Mouse (Mus musculus): Measurements from ENCODE around the gene Ppp1r27. TPM values are rescaled to one million over a fixed set of nuclear protein-coding genes. Genes with fewer than 3 reads are reported as not detected.
A peak's percentile ranks its signal among the peaks of the same experiment; 100 is the strongest.

Gene Ppp1r27
- polyA plus RNA-seq, 1 experiment = 3.3 TPM

DNA sequence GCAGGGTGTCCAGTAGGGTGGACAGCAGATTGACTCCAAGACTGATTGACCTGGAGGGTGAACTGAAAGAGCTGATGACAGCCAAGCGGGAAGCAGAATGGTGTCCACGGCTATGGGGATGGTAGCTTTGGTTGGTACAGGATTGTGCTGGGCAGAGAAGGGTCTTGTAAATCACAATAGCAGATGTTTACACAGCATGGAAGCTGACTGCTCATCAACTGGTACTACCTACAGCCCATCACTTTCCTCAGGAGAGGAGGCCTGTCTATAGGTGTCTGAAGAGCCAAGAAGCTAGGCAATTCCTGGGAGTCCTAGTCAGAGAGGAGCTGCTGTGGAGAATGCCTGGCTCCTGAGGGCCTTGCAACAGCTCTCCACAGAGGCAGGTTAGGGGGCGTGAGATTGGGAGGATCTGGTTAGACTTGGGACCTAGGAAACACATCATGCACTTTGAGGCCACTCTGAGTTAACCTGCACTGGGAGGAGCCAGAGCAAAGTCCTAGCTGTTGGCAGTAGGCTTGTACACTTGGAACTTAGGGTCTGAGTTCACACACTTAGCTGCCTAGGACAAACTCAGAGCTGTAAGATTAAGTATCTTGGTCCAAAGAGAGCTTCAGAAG, 25.5 kb upstream of the Ppp1r27 start:
- peaks cover 23% of the 10 kb centered on the region for H3K4me1 ChIP-seq (ENCODE audit: control insufficient read depth, insufficient read depth, low read length)
- no peak for DNase-seq
- TF ChIP-seq POLR2A (IDR thresholded peaks at IDR 0.05; ENCODE audit: borderline replicate concordance, extremely low read depth, low read depth, low read length) = 0 out of 2 replicates have a peak, but pooled peaks have one; percentile 5
- no peak for TF ChIP-seq CTCF (IDR thresholded peaks at IDR 0.05; ENCODE audit: insufficient read depth, low read length)

GRCm38 (mm10) chr11:120575940-120576339, 25.0 kb upstream of the Ppp1r27 start:
- Histone ChIP-seq H3K4me3 (replicated peaks; ENCODE audit: extremely low read depth, low read depth, low read length) (no peak overlapping the region), H3K4me1 (ENCODE audit: control insufficient read depth, insufficient read depth, low read length) (peaks cover 26% of the 10 kb centered on the region)
- DNase-seq = no peak
- TF ChIP-seq POLR2A (IDR thresholded peaks at IDR 0.05; ENCODE audit: borderline replicate concordance, extremely low read depth, low read depth, low read length) = no peak
- no peak for TF ChIP-seq CTCF (IDR thresholded peaks at IDR 0.05; ENCODE audit: insufficient read depth, low read length)

More for the DNA sequence above, 25.5 kb upstream of the Ppp1r27 start:
- H3K4me3 ChIP-seq (replicated peaks; ENCODE audit: extremely low read depth, low read depth, low read length) = no peak overlapping the region
- WGBS = 81% methylated on average over 3 of the region's 3 CpGs

DNA sequence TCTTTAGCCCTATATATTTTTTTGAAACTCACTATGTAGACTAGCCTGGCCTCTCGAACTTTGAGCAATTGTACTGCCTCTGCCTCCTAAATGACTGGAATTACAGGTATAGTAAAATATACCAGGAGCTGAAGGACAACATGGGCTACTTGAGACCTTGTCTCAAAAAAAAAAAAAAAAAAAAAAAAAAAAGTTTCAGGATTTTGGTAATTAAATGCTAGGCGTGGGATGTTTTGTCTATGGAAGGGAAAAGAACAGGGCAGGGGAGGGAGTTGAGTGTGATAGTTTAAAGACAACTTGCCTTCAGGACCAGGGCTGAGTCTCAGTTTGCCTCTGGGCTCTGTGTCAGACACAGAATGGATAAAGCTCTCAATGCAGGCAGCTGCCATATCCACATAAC, 24.1 kb upstream of the Ppp1r27 start:
- DNase-seq = no peak

DNA sequence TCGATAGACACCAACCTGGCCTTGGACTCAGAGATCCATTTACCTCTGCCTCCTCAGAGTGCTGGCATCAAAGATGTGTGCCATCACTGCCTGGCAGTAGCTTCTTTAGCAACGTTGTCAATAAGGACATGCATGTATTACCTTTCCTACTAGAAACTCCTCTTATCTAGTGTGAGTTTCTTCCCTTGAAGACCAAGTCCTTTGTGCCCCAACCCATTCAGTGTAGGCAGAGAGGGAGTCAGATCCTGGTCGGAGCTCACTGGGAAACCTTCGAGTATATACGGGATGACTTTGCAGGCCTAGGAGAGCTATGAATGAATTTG, 23.3 kb upstream of the Ppp1r27 start:
- WGBS = 33% methylated on average over 5 of the region's 5 CpGs
- no peak for DNase-seq
- Histone ChIP-seq H3K4me3 (replicated peaks; ENCODE audit: extremely low read depth, low read depth, low read length) (no peak overlapping the region), H3K4me1 (ENCODE audit: control insufficient read depth, insufficient read depth, low read length) (peaks cover 15% of the 10 kb centered on the region)
- no peak for TF ChIP-seq POLR2A (IDR thresholded peaks at IDR 0.05; ENCODE audit: borderline replicate concordance, extremely low read depth, low read depth, low read length)
- no peak for TF ChIP-seq CTCF (IDR thresholded peaks at IDR 0.05; ENCODE audit: insufficient read depth, low read length)

More for the DNA sequence above, 24.1 kb upstream of the Ppp1r27 start:
- H3K4me1 ChIP-seq (ENCODE audit: control insufficient read depth, insufficient read depth, low read length) = peaks cover 23% of the 10 kb centered on the region
- 69% methylated on average over 2 of the region's 2 CpGs for WGBS
- H3K4me3 ChIP-seq (replicated peaks; ENCODE audit: extremely low read depth, low read depth, low read length) = no peak overlapping the region
- TF ChIP-seq CTCF (IDR thresholded peaks at IDR 0.05; ENCODE audit: insufficient read depth, low read length) (no peak), POLR2A (IDR thresholded peaks at IDR 0.05; ENCODE audit: borderline replicate concordance, extremely low read depth, low read depth, low read length) (no peak)

DNA sequence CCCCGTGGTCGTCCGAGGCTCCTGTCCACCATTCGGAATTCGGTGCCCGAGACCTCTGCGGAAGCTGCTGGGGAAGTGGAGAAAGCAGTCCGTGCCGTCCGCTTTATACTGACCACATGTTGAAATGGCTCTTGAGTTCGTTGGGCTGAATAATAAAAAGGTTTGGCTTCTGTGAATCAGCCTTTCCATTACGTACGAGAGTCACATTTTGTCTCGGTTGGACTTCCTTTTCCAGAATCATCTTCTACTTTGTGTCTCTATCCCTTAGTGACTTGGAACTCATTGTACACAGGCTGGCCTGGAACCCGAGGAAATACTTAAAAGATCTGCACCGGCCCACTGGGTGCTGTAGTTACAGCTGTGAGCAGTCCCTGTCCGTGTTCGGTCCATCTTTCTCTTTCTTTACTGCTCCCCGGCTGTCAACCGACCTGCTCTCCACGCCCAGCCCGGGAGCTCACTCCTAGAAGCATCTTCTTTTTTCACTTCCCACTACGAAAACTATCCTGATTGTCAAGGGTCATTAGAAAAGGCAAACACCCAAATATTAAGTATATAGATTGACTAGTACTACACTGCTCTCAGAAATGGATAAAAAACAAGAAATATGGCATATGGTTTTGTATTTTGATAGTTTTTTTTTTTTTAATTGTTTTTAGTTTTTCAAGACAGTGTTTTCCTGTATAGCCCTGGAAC, 22.8 kb upstream of the Ppp1r27 start:
- TF ChIP-seq CTCF (IDR thresholded peaks at IDR 0.05; ENCODE audit: insufficient read depth, low read length) (no peak), POLR2A (IDR thresholded peaks at IDR 0.05; ENCODE audit: borderline replicate concordance, extremely low read depth, low read depth, low read length) (no peak)
- under 1% methylated on average over 23 of the region's 23 CpGs for WGBS

DNA sequence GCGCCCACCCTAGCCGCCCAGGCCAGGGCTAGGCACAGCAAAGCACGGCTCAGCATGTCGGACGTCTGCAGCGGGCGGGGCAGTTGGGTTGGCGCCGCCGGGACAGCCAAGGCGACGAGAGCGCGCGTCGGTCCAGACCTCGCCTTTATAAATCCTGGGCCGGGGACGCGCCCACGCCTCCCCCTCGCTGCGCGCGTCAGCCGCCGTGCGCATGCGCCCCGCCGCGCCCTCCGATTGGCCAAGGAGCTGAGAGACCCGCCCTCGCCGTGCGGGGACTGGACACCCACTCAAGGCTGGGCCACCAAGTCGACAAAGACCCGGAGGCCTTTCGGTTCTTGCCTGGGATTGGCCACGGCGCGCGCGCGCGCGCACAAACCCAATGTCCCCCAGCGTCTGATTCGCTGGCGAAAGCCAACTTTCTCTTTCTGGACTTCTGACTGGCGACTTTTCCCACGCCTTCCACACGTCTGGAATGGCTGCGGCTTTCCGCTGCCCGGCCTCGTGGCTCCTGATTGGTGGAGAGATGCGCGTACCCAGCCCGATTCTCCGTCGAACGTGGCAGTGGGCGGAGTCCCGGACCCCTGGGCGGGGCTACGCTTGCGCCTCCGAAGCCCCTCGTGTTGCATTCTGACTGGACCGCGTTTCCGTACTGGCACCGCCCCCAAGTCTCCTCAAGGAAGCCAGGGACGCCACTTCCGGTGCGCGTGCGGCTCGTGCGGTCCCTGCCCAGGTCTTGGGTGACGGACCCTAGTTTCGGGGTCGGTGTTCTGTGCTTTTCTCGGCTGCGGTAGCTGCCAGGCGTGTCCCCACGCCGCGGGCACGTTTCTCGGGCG, 22.0 kb upstream of the Ppp1r27 start, which contains the start of gene P4hb:
TSS of gene P4hb (minus strand) at position 502 of the 833 bp plus-strand sequence.
- peak; percentile 97 for TF ChIP-seq POLR2A (IDR thresholded peaks at IDR 0.05; ENCODE audit: borderline replicate concordance, extremely low read depth, low read depth, low read length)
- TF ChIP-seq CTCF (IDR thresholded peaks at IDR 0.05; ENCODE audit: insufficient read depth, low read length) = no peak
- peak; percentile 99 for DNase-seq
- H3K4me3 ChIP-seq (replicated peaks; ENCODE audit: extremely low read depth, low read depth, low read length) = peak within 1 kb of the TSS; percentile 97
- WGBS = under 1% methylated on average over 93 of the region's 94 CpGs
- H3K4me1 ChIP-seq (ENCODE audit: control insufficient read depth, insufficient read depth, low read length) = peaks cover 9% of the 10 kb centered on the region

More for the DNA sequence above, 22.8 kb upstream of the Ppp1r27 start:
- DNase-seq = no peak
- Histone ChIP-seq H3K4me1 (ENCODE audit: control insufficient read depth, insufficient read depth, low read length) (peaks cover 9% of the 10 kb centered on the region), H3K4me3 (replicated peaks; ENCODE audit: extremely low read depth, low read depth, low read length) (peak overlapping the region; percentile 85)

- WGBS = under 1% methylated on average over 24 of the region's 24 CpGs
- H3K4me1 ChIP-seq (ENCODE audit: control insufficient read depth, insufficient read depth, low read length) = peaks cover 9% of the 10 kb centered on the region
- DNase-seq = no peak
- peak overlapping the region; percentile 97 for H3K4me3 ChIP-seq (replicated peaks; ENCODE audit: extremely low read depth, low read depth, low read length)
- TF ChIP-seq POLR2A (IDR thresholded peaks at IDR 0.05; ENCODE audit: borderline replicate concordance, extremely low read depth, low read depth, low read length) (no peak), CTCF (IDR thresholded peaks at IDR 0.05; ENCODE audit: insufficient read depth, low read length) (no peak)
Measured at GRCm38 (mm10) chr11:120572417-120572751, 21.5 kb upstream of the Ppp1r27 start.

- DNase-seq = no peak
- Histone ChIP-seq H3K4me1 (ENCODE audit: control insufficient read depth, insufficient read depth, low read length) (peaks cover 9% of the 10 kb centered on the region), H3K4me3 (replicated peaks; ENCODE audit: extremely low read depth, low read depth, low read length) (peak overlapping the region; percentile 97)
- TF ChIP-seq POLR2A (IDR thresholded peaks at IDR 0.05; ENCODE audit: borderline replicate concordance, extremely low read depth, low read depth, low read length) (no peak), CTCF (IDR thresholded peaks at IDR 0.05; ENCODE audit: insufficient read depth, low read length) (no peak)
- WGBS = 6% methylated on average over 11 of the region's 11 CpGs
Measured at GRCm38 (mm10) chr11:120571754-120572416, 21.0 kb upstream of the Ppp1r27 start.

- Histone ChIP-seq H3K4me3 (replicated peaks; ENCODE audit: extremely low read depth, low read depth, low read length) (no peak overlapping the region), H3K4me1 (ENCODE audit: control insufficient read depth, insufficient read depth, low read length) (peaks cover 9% of the 10 kb centered on the region)
- no peak for DNase-seq
- TF ChIP-seq CTCF (IDR thresholded peaks at IDR 0.05; ENCODE audit: insufficient read depth, low read length) (no peak), POLR2A (IDR thresholded peaks at IDR 0.05; ENCODE audit: borderline replicate concordance, extremely low read depth, low read depth, low read length) (no peak)
- 45% methylated on average over 3 of the region's 3 CpGs for WGBS
Measured at GRCm38 (mm10) chr11:120571122-120571521, 20.2 kb upstream of the Ppp1r27 start.

Measured in lung, adult 2 months (tissue).